Mouse (Mus musculus): ENCODE data around the gene Ap2a2. TPM values are rescaled to one million over a fixed set of nuclear protein-coding genes. Genes with fewer than 3 reads are reported as not detected.

Ap2a2 gene
- polyA plus RNA-seq, 1 experiment from 2014 or later: 91.6 TPM

- H3K9me3 ChIP-seq (replicated peaks): no peaks in the 10 kb centered on the region
- no peaks in the 10 kb centered on the region for H3K27me3 ChIP-seq (replicated peaks)
- peaks cover 31% of the 10 kb centered on the region for H3K36me3 ChIP-seq
- WGBS (ENCODE audit: insufficient replicate concordance): under 1% methylated on average over 33 of the region's 33 CpGs
- peak overlapping the region; percentile 98 for H3K27ac ChIP-seq
- ATAC-seq: no peak
- peaks cover 91% of the 10 kb centered on the region for H3K4me1 ChIP-seq
- H3K4me3 ChIP-seq: peak overlapping the region; percentile 99
- peak overlapping the region; percentile 99 for H3K9ac ChIP-seq
- H3K4me2 ChIP-seq: peak overlapping the region; percentile 90
These were observed 463 bp downstream of the Ap2a2 start for GRCm38 (mm10) chr7:141562421-141562851.

- Histone ChIP-seq H3K27me3 (replicated peaks) (no peaks in the 10 kb centered on the region), H3K36me3 (peaks cover 31% of the 10 kb centered on the region), H3K4me3 (peak overlapping the region; percentile 99), H3K4me2 (peak overlapping the region; percentile 90), H3K4me1 (peaks cover 89% of the 10 kb centered on the region), H3K9me3 (replicated peaks) (no peaks in the 10 kb centered on the region), H3K27ac (peak overlapping the region; percentile 98), H3K9ac (peak overlapping the region; percentile 99)
- ATAC-seq: no peak
- 2% methylated on average over 21 of the region's 21 CpGs for WGBS (ENCODE audit: insufficient replicate concordance)
These were observed 967 bp downstream of the Ap2a2 start for GRCm38 (mm10) chr7:141562852-141563427.

- H3K4me2 ChIP-seq: peak overlapping the region; percentile 90
- H3K9ac ChIP-seq: peak overlapping the region; percentile 99
- no peak for ATAC-seq
- H3K4me3 ChIP-seq: peak overlapping the region; percentile 99; the same call in 1 of the 2 replicates
- H3K4me1 ChIP-seq: peaks cover 89% of the 10 kb centered on the region
- H3K27ac ChIP-seq: peak overlapping the region; percentile 98
- peaks cover 39% of the 10 kb centered on the region for H3K36me3 ChIP-seq
- 68% methylated on average over 7 of the region's 7 CpGs for WGBS (ENCODE audit: insufficient replicate concordance)
- no peaks in the 10 kb centered on the region for H3K27me3 ChIP-seq (replicated peaks)
- no peaks in the 10 kb centered on the region for H3K9me3 ChIP-seq (replicated peaks)
These were observed 2.6 kb downstream of the Ap2a2 start for GRCm38 (mm10) chr7:141564561-141564960.

- Histone ChIP-seq H3K9ac (no peak overlapping the region), H3K36me3 (peaks cover 46% of the 10 kb centered on the region), H3K27ac (no peak overlapping the region), H3K4me2 (no peak overlapping the region), H3K4me3 (no peak overlapping the region), H3K4me1 (peaks cover 82% of the 10 kb centered on the region), H3K27me3 (replicated peaks) (no peaks in the 10 kb centered on the region), H3K9me3 (replicated peaks) (no peaks in the 10 kb centered on the region)
- WGBS (ENCODE audit: insufficient replicate concordance): 80% methylated on average over 7 of the region's 7 CpGs
- no peak for ATAC-seq
These were observed 4.6 kb downstream of the Ap2a2 start for GRCm38 (mm10) chr7:141566587-141566986.

GRCm38 (mm10) chr7:141569283-141569803 lies 7.4 kb downstream of the Ap2a2 start:
- no peak for ATAC-seq
- Histone ChIP-seq H3K27me3 (replicated peaks) (no peaks in the 10 kb centered on the region), H3K27ac (peak overlapping the region; percentile 49; the same call in 1 of the 2 replicates), H3K9me3 (replicated peaks) (no peaks in the 10 kb centered on the region), H3K4me2 (no peak overlapping the region), H3K9ac (no peak overlapping the region), H3K4me3 (no peak overlapping the region), H3K36me3 (peaks cover 44% of the 10 kb centered on the region), H3K4me1 (peaks cover 87% of the 10 kb centered on the region)
- WGBS (ENCODE audit: insufficient replicate concordance): 87% methylated on average over 9 of the region's 9 CpGs

- Histone ChIP-seq H3K4me3 (no peak overlapping the region), H3K9me3 (replicated peaks) (no peaks in the 10 kb centered on the region), H3K4me2 (no peak overlapping the region), H3K27me3 (replicated peaks) (no peaks in the 10 kb centered on the region), H3K36me3 (peaks cover 41% of the 10 kb centered on the region), H3K27ac (no peak overlapping the region), H3K9ac (no peak overlapping the region), H3K4me1 (peaks cover 85% of the 10 kb centered on the region)
- ATAC-seq: no peak
- WGBS (ENCODE audit: insufficient replicate concordance): 84% methylated on average over 3 of the region's 3 CpGs
These were observed 7.9 kb downstream of the Ap2a2 start for GRCm38 (mm10) chr7:141569916-141570315.

- 78% methylated on average over 4 of the region's 4 CpGs for WGBS (ENCODE audit: insufficient replicate concordance)
- H3K36me3 ChIP-seq: peaks cover 35% of the 10 kb centered on the region
- no peaks in the 10 kb centered on the region for H3K27me3 ChIP-seq (replicated peaks)
- peaks cover 83% of the 10 kb centered on the region for H3K4me1 ChIP-seq
- no peak for ATAC-seq
- H3K27ac ChIP-seq: no peak overlapping the region
- H3K4me2 ChIP-seq: no peak overlapping the region
- H3K4me3 ChIP-seq: no peak overlapping the region
- H3K9me3 ChIP-seq (replicated peaks): no peaks in the 10 kb centered on the region
- no peak overlapping the region for H3K9ac ChIP-seq
These were observed 8.8 kb downstream of the Ap2a2 start for GRCm38 (mm10) chr7:141570625-141571295.

- H3K9ac ChIP-seq: no peak overlapping the region
- peaks cover 86% of the 10 kb centered on the region for H3K4me1 ChIP-seq
- ATAC-seq: no peak
- no peaks in the 10 kb centered on the region for H3K27me3 ChIP-seq (replicated peaks)
- H3K4me2 ChIP-seq: peak overlapping the region; percentile 21; the same call in 1 of the 2 replicates
- 0 out of 2 replicates have a peak overlapping the region, but pooled peaks have one; percentile 31 for H3K27ac ChIP-seq
- no peak overlapping the region for H3K4me3 ChIP-seq
- WGBS (ENCODE audit: insufficient replicate concordance): 19% methylated on average over 3 of the region's 3 CpGs
- no peaks in the 10 kb centered on the region for H3K9me3 ChIP-seq (replicated peaks)
- H3K36me3 ChIP-seq: peaks cover 26% of the 10 kb centered on the region
These were observed 12.1 kb downstream of the Ap2a2 start for GRCm38 (mm10) chr7:141574041-141574440.

GRCm38 (mm10) chr7:141575481-141575880 lies 13.5 kb downstream of the Ap2a2 start:
- no peaks in the 10 kb centered on the region for H3K9me3 ChIP-seq (replicated peaks)
- H3K4me1 ChIP-seq: peaks cover 87% of the 10 kb centered on the region
- H3K9ac ChIP-seq: no peak overlapping the region
- no peak overlapping the region for H3K4me3 ChIP-seq
- ATAC-seq: no peak
- WGBS (ENCODE audit: insufficient replicate concordance): 84% methylated on average over 2 of the region's 3 CpGs
- H3K27ac ChIP-seq: no peak overlapping the region
- H3K36me3 ChIP-seq: peaks cover 19% of the 10 kb centered on the region
- H3K27me3 ChIP-seq (replicated peaks): no peaks in the 10 kb centered on the region
- no peak overlapping the region for H3K4me2 ChIP-seq

GRCm38 (mm10) chr7:141577801-141578200 lies 15.8 kb downstream of the Ap2a2 start:
- Histone ChIP-seq H3K36me3 (peaks cover 30% of the 10 kb centered on the region), H3K9me3 (replicated peaks) (no peaks in the 10 kb centered on the region), H3K27me3 (replicated peaks) (no peaks in the 10 kb centered on the region), H3K4me3 (no peak overlapping the region), H3K4me1 (peaks cover 95% of the 10 kb centered on the region), H3K4me2 (peak overlapping the region; percentile 42), H3K27ac (peak overlapping the region; percentile 77), H3K9ac (peak overlapping the region; percentile 36)
- 44% methylated on average over 3 of the region's 3 CpGs for WGBS (ENCODE audit: insufficient replicate concordance)
- no peak for ATAC-seq

GRCm38 (mm10) chr7:141578511-141578910 lies 16.5 kb downstream of the Ap2a2 start:
- Histone ChIP-seq H3K4me3 (no peak overlapping the region), H3K27ac (peak overlapping the region; percentile 77), H3K36me3 (peaks cover 30% of the 10 kb centered on the region), H3K9me3 (replicated peaks) (no peaks in the 10 kb centered on the region), H3K9ac (peak overlapping the region; percentile 39; the same call in 1 of the 2 replicates), H3K27me3 (replicated peaks) (no peaks in the 10 kb centered on the region), H3K4me2 (no peak overlapping the region), H3K4me1 (peaks cover 94% of the 10 kb centered on the region)
- ATAC-seq: no peak
- 76% methylated on average over 1 of the region's 1 CpGs for WGBS (ENCODE audit: insufficient replicate concordance)

GRCm38 (mm10) chr7:141578943-141579342 lies 17.0 kb downstream of the Ap2a2 start:
- peak; percentile 9; the same call in 1 of the 2 replicates for ATAC-seq
- 79% methylated on average over 2 of the region's 2 CpGs for WGBS (ENCODE audit: insufficient replicate concordance)
- peaks cover 30% of the 10 kb centered on the region for H3K36me3 ChIP-seq
- H3K27me3 ChIP-seq (replicated peaks): no peaks in the 10 kb centered on the region
- peak overlapping the region; percentile 77 for H3K27ac ChIP-seq
- no peak overlapping the region for H3K4me2 ChIP-seq
- no peaks in the 10 kb centered on the region for H3K9me3 ChIP-seq (replicated peaks)
- no peak overlapping the region for H3K9ac ChIP-seq
- H3K4me1 ChIP-seq: peaks cover 94% of the 10 kb centered on the region
- no peak overlapping the region for H3K4me3 ChIP-seq

Data from liver, embryonic 12.5 days (tissue).